Mouse (Mus musculus): Measurements from ENCODE around the gene Ehd3.

GRCm38 (mm10) chr17:73827446-73827845 is 23.5 kb downstream of the Ehd3 start:
- TF ChIP-seq CTCF (IDR thresholded peaks at IDR 0.05; ENCODE audit: low read depth, low read length) (no peak), POLR2A (IDR thresholded peaks at IDR 0.05; ENCODE audit: borderline replicate concordance, low read depth, low read length) (no peak)
